Mouse (Mus musculus): ENCODE data around the gene Mrgpra3. TPM values are rescaled to one million over a fixed set of nuclear protein-coding genes. Genes with fewer than 3 reads are reported as not detected.

The Mrgpra3 gene
- polyA plus RNA-seq (2012) = not detected in 2 replicates

GRCm38 (mm10) chr7:47601272-47601671 is at the start of gene Mrgpra3:
Mrgpra3 (minus strand) TSS chr7:47601372.

Other genes with a start within 250 kb of the Mrgpra3 start
- not detected in 2 replicates for gene Mrgpra1, start 247.1 kb downstream of the Mrgpra3 start, polyA plus RNA-seq (2012)
- 0.16 and 0.22 TPM in 2 replicates for gene Mrgpra2a, start 149.2 kb downstream of the Mrgpra3 start, polyA plus RNA-seq (2012)
- gene Mrgpra2b, start 72.5 kb downstream of the Mrgpra3 start, polyA plus RNA-seq (2012) = 1.1 and 2.1 TPM in 2 replicates

Measured in megakaryocyte-erythroid progenitor cell, adult 5 weeks (primary cell).